Mouse (Mus musculus): ENCODE measurements around the gene Smim4.

- no peak for TF ChIP-seq POLR2A (IDR thresholded peaks at IDR 0.05; ENCODE audit: control insufficient read depth, extremely low read depth, insufficient read depth, low read length, poor library complexity)
- TF ChIP-seq CTCF (IDR thresholded peaks at IDR 0.05; ENCODE audit: borderline replicate concordance, control insufficient read depth, extremely low read depth, insufficient read depth, low read length, poor library complexity) = no peak
These were observed 32.4 kb upstream of the Smim4 start for GRCm38 (mm10) chr14:31161191-31161590.

Measured in thymus, adult 2 months (tissue).